Mouse (Mus musculus) NIH3T3 (cell line): ENCODE measurements around the gene Krtap24-1.
A peak's percentile ranks its signal among the peaks of the same experiment; 100 is the strongest.

ENCODE experiments used
- DNase-seq: peaks from one replicate; pipeline ENCODE4 v3.0.0-alpha.2; 2012; ENCODE audit warnings: low read depth

The Krtap24-1 gene

DNA sequence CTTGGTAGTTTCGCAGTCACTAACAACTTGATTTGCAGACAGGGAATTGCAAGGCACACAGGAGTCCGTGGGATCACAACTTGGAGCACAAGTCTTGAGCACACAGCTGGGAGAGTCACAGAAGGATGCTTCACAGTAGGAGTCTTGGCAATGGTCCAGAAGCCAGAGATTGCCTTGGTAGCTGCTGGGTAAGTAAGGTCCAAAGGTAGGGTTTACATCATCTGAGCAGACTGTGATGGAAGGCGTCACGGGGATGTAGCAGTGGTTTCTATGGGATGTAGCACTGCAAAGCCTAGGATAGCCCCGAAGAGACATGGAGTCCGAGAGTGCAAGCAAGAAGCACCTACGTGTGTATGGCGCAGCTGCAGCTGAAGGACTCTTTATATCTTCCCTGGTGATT lies at the start of gene Krtap24-1:
Gene Krtap24-1 (minus strand): TSS at position 358 of the 400 bp plus-strand sequence.
- no peak for DNase-seq

- no peak for DNase-seq
Measured at GRCm38 (mm10) chr16:88657426-88657825, 45.3 kb upstream of the Krtap24-1 start.

GRCm38 (mm10) chr16:88651952-88652351 lies 39.9 kb upstream of the Krtap24-1 start:
- DNase-seq, result no peak

GRCm38 (mm10) chr16:88651082-88651481 lies 39.0 kb upstream of the Krtap24-1 start:
- DNase-seq, result no peak

DNA sequence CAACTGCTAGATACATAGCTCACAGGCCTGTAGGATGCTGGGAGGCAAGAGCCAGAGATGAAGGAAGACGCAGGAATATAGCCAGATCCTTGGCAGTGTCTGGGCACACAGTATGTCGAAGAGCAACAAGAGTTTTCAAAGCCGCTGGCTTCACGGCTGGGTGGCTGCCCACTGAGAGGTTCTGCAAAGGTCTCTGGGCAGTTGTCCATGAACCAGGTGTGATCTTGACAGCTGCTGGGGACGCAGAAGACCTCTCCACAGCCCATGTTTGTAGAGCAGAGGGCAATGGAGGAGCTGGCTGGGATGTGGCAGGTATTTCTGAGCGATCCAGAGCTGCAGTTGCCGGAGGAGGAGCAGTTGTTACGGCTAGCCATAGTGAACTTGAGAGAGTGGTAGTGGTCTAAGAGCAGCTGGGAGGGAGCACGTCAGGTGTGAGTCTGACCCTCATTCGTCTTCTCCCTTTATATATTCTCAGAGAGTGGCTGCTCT lies 35.3 kb upstream of the Krtap24-1 start, which contains the start of gene Krtap26-1:
Gene Krtap26-1 (minus strand): TSS at position 439 of the 489 bp plus-strand sequence.
- no peak for DNase-seq

DNA sequence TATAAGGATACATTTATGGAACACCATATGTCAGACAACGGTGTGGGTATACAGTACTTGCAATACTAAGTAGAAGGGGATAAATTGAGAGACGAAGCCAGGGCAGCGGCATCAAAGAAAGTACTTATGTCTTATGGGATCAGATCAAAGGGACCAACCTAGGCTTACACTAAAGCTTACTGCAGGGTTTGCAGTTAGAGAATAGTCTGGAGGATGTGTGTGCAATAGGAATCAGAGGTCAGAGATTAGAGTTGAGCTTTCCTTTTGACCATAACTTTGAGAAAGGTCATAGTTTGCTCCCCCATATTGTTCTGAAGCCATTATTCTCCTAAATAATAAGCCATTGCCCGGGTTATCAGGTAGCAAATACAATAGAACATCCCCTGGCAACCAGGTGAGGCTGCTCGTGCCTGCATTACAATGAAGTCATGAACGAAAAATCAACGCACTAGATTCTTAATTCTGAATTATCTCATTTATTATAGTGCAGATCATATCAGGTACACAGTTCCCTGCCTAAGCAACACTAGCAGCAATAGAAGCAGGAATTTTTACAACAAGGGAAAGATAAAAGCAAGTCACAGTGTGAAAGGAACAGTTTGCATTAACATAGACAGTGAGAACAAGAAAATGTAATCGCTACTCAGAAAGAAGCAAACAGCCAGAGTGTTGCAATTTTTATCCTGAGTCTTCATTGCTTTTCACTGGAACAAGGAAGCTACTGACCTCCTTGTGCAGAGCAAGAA lies 34.5 kb upstream of the Krtap24-1 start:
- DNase-seq, result no peak

DNA sequence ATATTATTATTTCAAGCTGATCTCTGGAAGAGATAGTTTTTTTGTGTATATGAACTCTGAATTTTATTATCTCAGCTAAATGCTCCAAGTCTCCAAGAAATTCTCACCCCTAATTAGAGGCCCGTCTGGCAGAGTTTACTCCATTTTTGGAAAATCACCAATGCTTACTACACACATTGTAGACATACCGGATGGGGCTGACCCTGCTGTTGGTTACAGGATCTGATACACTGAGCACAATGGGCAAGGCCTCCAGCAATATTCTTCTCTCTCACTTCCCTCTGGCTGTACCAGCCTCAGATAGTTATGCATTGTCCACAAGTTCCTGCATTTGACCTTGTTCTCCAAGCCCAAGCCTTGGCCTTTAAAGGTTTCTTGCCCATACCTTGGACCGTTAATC lies 28.0 kb upstream of the Krtap24-1 start:
- DNase-seq, result no peak

- no peak for DNase-seq
Measured at GRCm38 (mm10) chr16:88635142-88635541, 23.1 kb upstream of the Krtap24-1 start.

DNA sequence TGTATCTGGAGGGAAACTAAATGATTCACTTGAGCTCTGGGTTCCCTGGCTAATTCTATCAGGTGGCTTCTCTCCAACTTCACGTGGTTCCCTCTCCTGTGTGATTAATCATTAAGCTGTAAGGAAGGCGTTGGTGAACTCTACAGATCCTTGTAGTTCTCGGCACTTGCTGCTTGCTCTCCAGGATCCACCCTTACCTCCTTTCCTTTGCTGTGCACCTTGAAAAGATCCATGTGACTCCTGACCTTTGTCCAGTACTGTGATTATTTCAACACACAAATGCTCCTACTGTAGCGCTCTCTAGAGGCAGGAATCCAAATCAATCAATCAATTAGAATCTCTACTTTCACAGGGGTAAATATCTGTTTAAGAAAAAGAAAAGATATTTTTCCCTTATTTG lies 19.4 kb upstream of the Krtap24-1 start:
- DNase-seq, result no peak

GRCm38 (mm10) chr16:88627566-88627965 lies 15.5 kb upstream of the Krtap24-1 start, which contains the start of gene 2310079G19Rik:
Gene 2310079G19Rik, minus strand, starts transcription at chr16:88627666.
- DNase-seq, result no peak

DNA sequence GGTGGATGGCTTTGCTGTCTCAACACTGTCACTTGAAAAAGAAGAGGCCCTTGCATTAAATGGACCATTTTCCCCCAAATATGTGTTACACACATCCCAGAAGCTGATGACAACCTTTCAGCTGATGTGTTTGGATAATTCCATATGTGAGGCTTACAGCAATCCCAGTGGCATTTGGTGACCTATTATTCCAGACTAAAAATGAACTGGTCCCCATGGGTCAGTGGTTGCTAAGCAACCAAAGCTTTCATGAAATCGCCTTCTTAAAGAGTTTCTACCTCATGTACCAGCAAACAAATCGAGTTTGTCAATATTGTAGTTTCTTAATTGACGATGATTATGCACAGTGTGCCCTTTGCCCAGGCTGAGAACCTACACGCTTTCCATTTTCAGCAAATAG lies 633 bp upstream of the Krtap24-1 start:
- no peak for DNase-seq

DNA sequence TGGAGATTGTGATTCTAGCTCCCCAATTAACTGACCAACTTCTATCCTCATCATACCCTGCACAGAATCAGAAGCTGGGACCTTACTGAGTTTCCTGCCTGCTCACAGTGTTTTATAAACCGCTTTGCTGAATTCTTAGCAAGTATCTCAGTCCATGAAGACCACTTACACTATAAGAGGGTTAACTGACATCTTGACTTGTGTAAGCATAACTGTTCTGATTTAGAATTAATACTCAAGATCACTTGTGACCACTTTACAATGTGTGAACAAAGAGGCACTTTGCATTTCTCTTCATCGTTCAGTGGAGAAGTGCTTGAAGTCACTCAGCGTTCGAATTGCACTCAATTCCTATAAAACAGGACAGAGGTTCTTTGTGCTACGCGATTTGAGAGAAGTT lies 7.5 kb downstream of the Krtap24-1 start:
- DNase-seq, result no peak

DNA sequence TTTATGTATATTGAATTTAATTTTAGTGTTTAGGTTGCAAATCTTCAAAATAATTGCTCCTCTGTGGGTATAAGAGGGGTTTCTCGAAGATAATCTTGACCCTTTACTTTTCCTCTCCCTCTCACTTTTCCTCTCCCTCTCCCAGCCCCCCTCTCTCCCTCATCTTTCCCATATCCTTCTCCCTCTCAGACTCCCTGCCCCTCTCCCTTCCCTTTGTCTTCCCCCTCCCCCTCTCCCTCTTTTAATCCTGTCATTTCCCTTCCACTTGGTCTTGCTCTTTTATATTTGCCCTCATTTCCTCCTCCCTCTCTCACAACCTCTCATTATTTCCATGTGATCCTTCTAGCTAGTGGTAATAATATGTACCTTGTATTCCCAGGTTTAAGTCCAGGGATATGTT lies 9.6 kb downstream of the Krtap24-1 start:
- DNase-seq, result no peak

- DNase-seq, result no peak
Measured at GRCm38 (mm10) chr16:88600303-88600702, 11.8 kb downstream of the Krtap24-1 start.

DNA sequence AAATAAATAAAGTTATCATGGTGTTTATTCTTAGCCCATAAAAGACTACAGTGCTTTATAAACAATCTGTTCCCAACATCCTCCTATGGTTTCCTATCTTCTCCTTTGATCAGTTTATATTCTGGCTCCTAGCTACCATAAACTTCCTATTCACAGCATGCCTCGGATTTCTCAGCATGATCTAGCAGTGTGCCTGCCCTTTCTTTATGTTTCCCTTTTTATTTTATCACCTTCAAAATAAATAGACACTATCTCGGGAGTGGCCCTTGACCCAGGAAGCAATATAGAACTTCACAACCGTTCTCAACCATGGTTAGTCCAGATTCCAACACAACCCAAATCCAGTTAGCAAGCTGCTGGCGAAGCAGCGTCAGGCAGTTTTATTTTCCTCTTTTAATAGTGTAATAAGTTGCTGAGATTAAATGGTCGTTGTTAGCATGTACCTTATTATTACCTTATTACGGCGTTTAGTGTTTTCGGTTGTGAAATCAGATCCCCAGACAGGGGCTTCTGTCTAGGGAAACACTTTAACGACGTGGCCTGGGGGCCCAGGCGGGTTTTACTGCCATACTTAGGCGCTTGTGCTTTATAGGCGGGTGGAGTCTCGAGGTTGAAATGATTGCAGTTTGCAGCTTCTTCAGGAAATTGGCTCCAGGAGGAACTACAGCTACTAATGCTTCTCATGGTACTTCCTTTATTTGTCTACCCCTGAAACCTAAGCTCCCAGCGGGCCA lies 12.4 kb downstream of the Krtap24-1 start:
- DNase-seq, result no peak

GRCm38 (mm10) chr16:88592758-88593157 lies 19.3 kb downstream of the Krtap24-1 start:
- DNase-seq, result peak; percentile 5

- no peak for DNase-seq
Measured at GRCm38 (mm10) chr16:88583338-88583737, 28.7 kb downstream of the Krtap24-1 start.

DNA sequence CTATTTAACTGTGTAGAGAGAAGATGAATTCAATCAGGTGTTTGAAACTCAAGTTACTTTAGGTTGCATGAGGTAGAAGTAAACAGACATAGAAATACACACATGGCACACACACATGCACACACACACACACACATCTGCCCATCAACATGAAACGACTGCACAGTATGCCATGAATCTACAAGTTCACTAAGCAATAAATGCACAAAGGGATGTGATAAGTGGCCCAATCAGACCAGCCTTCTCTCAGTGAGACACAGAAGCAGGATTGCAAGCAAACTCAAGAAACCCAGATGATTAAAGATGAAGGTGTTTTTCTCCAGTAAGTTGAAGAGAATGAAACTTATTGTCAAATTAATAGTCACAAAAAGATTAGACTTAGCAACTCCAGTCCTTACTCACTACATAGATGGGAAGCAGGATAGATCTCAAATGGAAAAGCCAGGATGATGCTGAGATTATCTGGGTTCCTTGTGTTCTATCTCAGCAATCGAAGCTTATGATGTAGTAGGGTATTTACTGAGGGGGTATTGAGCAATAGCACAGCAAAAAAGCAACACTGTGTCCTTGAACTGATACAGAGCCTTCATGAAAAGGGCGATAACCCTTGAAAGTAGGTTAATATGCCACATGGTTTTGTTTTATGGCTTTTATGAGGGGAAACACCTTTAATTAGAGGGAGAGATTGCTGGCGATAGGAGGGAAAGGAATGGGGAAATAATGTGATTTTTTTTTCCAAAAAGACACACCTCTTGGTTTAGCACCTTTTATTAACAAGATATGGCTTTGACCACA lies 36.0 kb downstream of the Krtap24-1 start:
- DNase-seq, result no peak

DNA sequence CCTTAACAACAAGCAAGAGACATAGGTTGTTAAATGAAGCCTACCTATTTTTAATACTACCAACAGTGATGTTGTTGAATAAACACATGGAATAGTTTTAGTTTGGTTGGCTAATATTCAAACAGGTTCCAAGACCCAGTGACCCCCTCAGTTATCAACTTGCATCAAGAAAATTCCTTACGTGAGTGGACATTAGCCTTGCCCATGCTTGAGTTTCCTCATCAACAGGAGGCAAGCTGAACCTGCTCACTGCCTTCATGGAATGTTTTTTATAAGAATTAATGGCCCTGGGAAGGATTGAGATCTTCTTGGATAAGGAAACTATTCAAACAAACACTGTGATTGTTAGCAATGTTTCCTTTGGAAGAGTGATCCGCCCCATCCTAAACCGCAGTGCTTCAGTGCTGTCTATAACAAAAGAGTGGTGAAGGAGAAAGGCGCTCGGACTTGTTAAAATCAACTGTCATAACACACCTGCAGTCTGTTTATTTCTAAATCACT lies 39.1 kb downstream of the Krtap24-1 start:
- DNase-seq, result no peak

- DNase-seq, result no peak
Measured at GRCm38 (mm10) chr16:88570136-88570535, 41.9 kb downstream of the Krtap24-1 start.

GRCm38 (mm10) chr16:88569732-88570131 lies 42.3 kb downstream of the Krtap24-1 start:
- no peak for DNase-seq

DNA sequence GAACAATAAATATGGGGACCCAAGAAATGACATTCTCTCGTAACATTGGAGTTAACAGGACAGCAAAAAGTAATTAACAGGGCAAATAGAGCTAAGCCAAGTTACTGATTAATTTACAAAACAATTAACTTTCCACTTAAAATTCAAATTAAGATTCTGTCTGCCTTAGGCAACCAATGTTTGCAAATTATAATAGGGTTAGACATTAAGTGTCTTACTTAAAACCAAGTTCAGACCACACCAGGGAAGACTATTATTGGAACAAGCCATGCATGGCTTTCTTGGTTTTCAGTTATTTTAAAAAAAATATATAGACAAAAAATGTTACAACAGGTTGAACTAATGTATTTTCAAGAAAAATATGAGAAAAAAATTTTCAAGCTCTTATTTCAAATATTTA lies 43.0 kb downstream of the Krtap24-1 start:
- no peak for DNase-seq
